ENCODE assay signal across 16 mouse cellular contexts in the genomic region with DNA sequence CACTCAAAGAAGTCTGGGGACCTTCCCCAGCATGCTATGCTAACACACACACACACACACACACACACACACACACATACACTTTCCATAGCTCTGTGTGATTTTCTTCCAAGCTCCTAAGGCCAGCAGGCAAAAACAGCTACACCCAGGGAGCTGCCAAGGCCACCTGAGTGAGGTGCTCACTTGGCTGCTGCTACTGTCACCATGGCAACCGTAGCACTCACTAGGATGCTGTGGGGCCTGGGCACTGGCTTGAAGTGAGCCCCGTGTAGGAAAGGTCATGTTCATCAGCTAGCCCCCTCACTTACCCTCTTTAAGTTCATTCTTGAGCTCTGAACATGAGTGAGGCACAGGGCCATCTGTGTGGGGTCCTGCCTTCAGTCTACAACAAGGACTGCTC.
A peak's percentile ranks its signal among the peaks of the same experiment; 100 is the strongest.
DNase-seq lines count a peak whose midpoint lies in the region; ATAC-seq lines count a peak whose summit lies in the region.
"Had no signal": no experiment of that assay in that cellular context is flagged by ENCODE, and none has a peak within 500 bp of the region (broad histone marks: within the 10 kb centered on the region; RNA-seq: fewer than 3 reads in every experiment).

No protein-coding gene starts in this region.

- DNase-seq in embryonic facial prominence, embryonic 11.5 days (ENCODE audit: low spot score), result peak; percentile 18
- no peak for DNase-seq in embryonic facial prominence, embryonic 10.5 days (ENCODE audit: low spot score)
- DNase-seq in limb, embryonic 10.5 days (ENCODE audit: low spot score), result no peak
- DNase-seq in embryonic facial prominence, embryonic 14.5 days (ENCODE audit: low spot score), result peak; percentile 14
- DNase-seq in kidney, adult 8-10 months, result no peak
- no peak for DNase-seq in liver
- DNase-seq: adrenal gland, adult 2 months; B cell, adult 2 months; kidney, adult 18-20 months; kidney, postnatal 10 days; right cerebral cortex, adult 18-20 months; thymus, postnatal 36 days had no signal

- no peak overlapping the region for H3K27ac ChIP-seq in embryonic facial prominence, embryonic 11.5 days (replicated peaks; ENCODE audit: low read depth, low read length)
- H3K27ac ChIP-seq in embryonic facial prominence, embryonic 10.5 days (replicated peaks), result no peak overlapping the region
- no peak overlapping the region for H3K27ac ChIP-seq in limb, embryonic 12.5 days
- H3K27ac ChIP-seq in limb, embryonic 10.5 days, result no peak overlapping the region
- no peak overlapping the region for H3K27ac ChIP-seq in embryonic facial prominence, embryonic 14.5 days (replicated peaks; ENCODE audit: low read depth, low read length)
- H3K27ac ChIP-seq in midbrain, embryonic 15.5 days, result no peak overlapping the region
- H3K27ac ChIP-seq: embryonic facial prominence, embryonic 15.5 days; liver, embryonic 15.5 days had no signal

- no peaks in the 10 kb centered on the region for H3K27me3 ChIP-seq in embryonic facial prominence, embryonic 11.5 days (ENCODE audit: control insufficient read depth, insufficient read depth, low read length)
- H3K27me3 ChIP-seq in embryonic facial prominence, embryonic 10.5 days (replicated peaks; ENCODE audit: low read depth, poor library complexity, severe bottlenecking), result no peaks in the 10 kb centered on the region
- peaks cover 4% of the 10 kb centered on the region; the same call in 1 of the 2 replicates for H3K27me3 ChIP-seq in limb, embryonic 12.5 days
- H3K27me3 ChIP-seq in limb, embryonic 10.5 days (ENCODE audit: low read depth, poor library complexity, severe bottlenecking), result 0 out of 2 replicates have a peak, but pooled peaks cover 3% of the 10 kb centered on the region
- H3K27me3 ChIP-seq in embryonic facial prominence, embryonic 14.5 days (replicated peaks; ENCODE audit: control insufficient read depth, insufficient read depth, low read length), result no peaks in the 10 kb centered on the region
- no peaks in the 10 kb centered on the region for H3K27me3 ChIP-seq in midbrain, embryonic 15.5 days (replicated peaks)
- H3K27me3 ChIP-seq: embryonic facial prominence, embryonic 15.5 days; liver, embryonic 15.5 days had no signal

- no peak overlapping the region for H3K4me2 ChIP-seq in embryonic facial prominence, embryonic 11.5 days (ENCODE audit: low read depth, low read length)
- H3K4me2 ChIP-seq in limb, embryonic 12.5 days, result no peak overlapping the region
- no peak overlapping the region for H3K4me2 ChIP-seq in embryonic facial prominence, embryonic 14.5 days (ENCODE audit: low read depth, low read length)
- no peak overlapping the region for H3K4me2 ChIP-seq in midbrain, embryonic 15.5 days
- H3K4me2 ChIP-seq: embryonic facial prominence, embryonic 15.5 days; liver, embryonic 15.5 days had no signal

- H3K9me3 ChIP-seq in embryonic facial prominence, embryonic 11.5 days (replicated peaks; ENCODE audit: control insufficient read depth, low read length), result no peaks in the 10 kb centered on the region
- H3K9me3 ChIP-seq in embryonic facial prominence, embryonic 10.5 days, result no peaks in the 10 kb centered on the region
- peaks cover 4% of the 10 kb centered on the region; the same call in 1 of the 2 replicates for H3K9me3 ChIP-seq in limb, embryonic 12.5 days
- no peaks in the 10 kb centered on the region for H3K9me3 ChIP-seq in limb, embryonic 10.5 days (replicated peaks)
- no peaks in the 10 kb centered on the region for H3K9me3 ChIP-seq in embryonic facial prominence, embryonic 14.5 days (ENCODE audit: control insufficient read depth, low read length)
- H3K9me3 ChIP-seq in midbrain, embryonic 15.5 days, result no peaks in the 10 kb centered on the region
- H3K9me3 ChIP-seq: embryonic facial prominence, embryonic 15.5 days; liver, embryonic 15.5 days had no signal

- ATAC-seq in embryonic facial prominence, embryonic 11.5 days (replicated peaks; ENCODE audit: insufficient number of reproducible peaks, low FRiP score, low TSS enrichment, low read depth), result no peak
- ATAC-seq in limb, embryonic 12.5 days (ENCODE audit: insufficient number of reproducible peaks, insufficient read depth, low FRiP score, low TSS enrichment, low read depth), result no peak
- 0 out of 2 replicates have a peak, but pooled peaks have one; percentile 30 for ATAC-seq in embryonic facial prominence, embryonic 14.5 days (ENCODE audit: low read depth)
- ATAC-seq in midbrain, embryonic 15.5 days (replicated peaks), result peak; percentile 69

- H3K4me1 ChIP-seq in embryonic facial prominence, embryonic 11.5 days (ENCODE audit: control insufficient read depth, insufficient read depth, low read length), result no peaks in the 10 kb centered on the region
- peaks cover 12% of the 10 kb centered on the region for H3K4me1 ChIP-seq in embryonic facial prominence, embryonic 10.5 days
- 0 out of 2 replicates have a peak, but pooled peaks cover 5% of the 10 kb centered on the region for H3K4me1 ChIP-seq in limb, embryonic 12.5 days (replicated peaks)
- H3K4me1 ChIP-seq in limb, embryonic 10.5 days, result peaks cover 3% of the 10 kb centered on the region; the same call in 1 of the 2 replicates
- H3K4me1 ChIP-seq in embryonic facial prominence, embryonic 14.5 days (ENCODE audit: control insufficient read depth, insufficient read depth, low read length), result no peaks in the 10 kb centered on the region
- peaks cover 13% of the 10 kb centered on the region; the same call in 1 of the 2 replicates for H3K4me1 ChIP-seq in midbrain, embryonic 15.5 days
- H3K4me1 ChIP-seq: embryonic facial prominence, embryonic 15.5 days; liver, embryonic 15.5 days had no signal

- H3K4me3 ChIP-seq in embryonic facial prominence, embryonic 11.5 days (ENCODE audit: low read depth, low read length), result no peak overlapping the region
- no peak overlapping the region for H3K4me3 ChIP-seq in embryonic facial prominence, embryonic 10.5 days
- H3K4me3 ChIP-seq in limb, embryonic 12.5 days (replicated peaks), result no peak overlapping the region
- no peak overlapping the region for H3K4me3 ChIP-seq in limb, embryonic 10.5 days
- no peak overlapping the region for H3K4me3 ChIP-seq in embryonic facial prominence, embryonic 14.5 days (ENCODE audit: low read depth, low read length)
- no peak overlapping the region for H3K4me3 ChIP-seq in midbrain, embryonic 15.5 days
- H3K4me3 ChIP-seq: embryonic facial prominence, embryonic 15.5 days; liver, embryonic 15.5 days had no signal

- no peaks in the 10 kb centered on the region for H3K36me3 ChIP-seq in embryonic facial prominence, embryonic 11.5 days (replicated peaks; ENCODE audit: control insufficient read depth, insufficient read depth, low read depth, low read length)
- H3K36me3 ChIP-seq in embryonic facial prominence, embryonic 10.5 days (replicated peaks), result no peaks in the 10 kb centered on the region
- H3K36me3 ChIP-seq in limb, embryonic 12.5 days, result no peaks in the 10 kb centered on the region
- H3K36me3 ChIP-seq in limb, embryonic 10.5 days, result no peaks in the 10 kb centered on the region
- no peaks in the 10 kb centered on the region for H3K36me3 ChIP-seq in embryonic facial prominence, embryonic 14.5 days (ENCODE audit: control insufficient read depth, insufficient read depth, low read length)
- no peaks in the 10 kb centered on the region for H3K36me3 ChIP-seq in midbrain, embryonic 15.5 days (replicated peaks)
- H3K36me3 ChIP-seq: embryonic facial prominence, embryonic 15.5 days; liver, embryonic 15.5 days had no signal

- WGBS in embryonic facial prominence, embryonic 11.5 days, result 52% methylated on average over 2 of the region's 2 CpGs
- WGBS in embryonic facial prominence, embryonic 10.5 days, result 59% methylated on average over 2 of the region's 2 CpGs
- WGBS in limb, embryonic 12.5 days, result 68% methylated on average over 2 of the region's 2 CpGs
- 59% methylated on average over 2 of the region's 2 CpGs for WGBS in limb, embryonic 10.5 days
- 42% methylated on average over 2 of the region's 2 CpGs for WGBS in embryonic facial prominence, embryonic 14.5 days
- 50% methylated on average over 2 of the region's 2 CpGs for WGBS in midbrain, embryonic 15.5 days

- no peak overlapping the region for H3K9ac ChIP-seq in embryonic facial prominence, embryonic 11.5 days (replicated peaks; ENCODE audit: low read length)
- H3K9ac ChIP-seq in limb, embryonic 12.5 days (replicated peaks), result 0 out of 2 replicates have a peak overlapping the region, but pooled peaks have one; percentile 8
- no peak overlapping the region for H3K9ac ChIP-seq in embryonic facial prominence, embryonic 14.5 days (ENCODE audit: low read depth, low read length)
- no peak overlapping the region for H3K9ac ChIP-seq in midbrain, embryonic 15.5 days
- H3K9ac ChIP-seq: embryonic facial prominence, embryonic 15.5 days; liver, embryonic 15.5 days had no signal

Comparison
In these comparisons a context has a peak if more than half of its experiments do, and no peak if none do; other contexts are left out.
1. ATAC-seq: peak in embryonic facial prominence, embryonic 14.5 days (single experiment) and midbrain, embryonic 15.5 days (single experiment); none in embryonic facial prominence, embryonic 11.5 days (single experiment) and limb, embryonic 12.5 days (single experiment).
2. DNase-seq: peak in embryonic facial prominence, embryonic 11.5 days (single experiment) and embryonic facial prominence, embryonic 14.5 days (single experiment); none in embryonic facial prominence, embryonic 10.5 days (single experiment), limb, embryonic 10.5 days (single experiment), kidney, adult 8-10 months (0 of 2) and liver (single experiment).